Mouse (Mus musculus) forebrain, embryonic 11.5 days (tissue): ENCODE measurements around the gene Ptcd1. TPM values are rescaled to one million over a fixed set of nuclear protein-coding genes. Genes with fewer than 3 reads are reported as not detected.
"Not testable (repeated sequence)": the region's sequence is repeated elsewhere in the genome, so short reads cannot be mapped to it uniquely, and the experiment has no call there.

Experiments used
- ATAC-seq: fragments of 200-750 bp; cut with Nextera tagmentation; replicated peaks from 2 replicates; pipeline ENCODE4 v1.8.0; 2017; ENCODE audit warnings: moderate TSS enrichment; ENCODE audit not compliant: low FRiP score
- DNase-seq: peaks from one replicate; pipeline ENCODE4 v3.0.0-alpha.2; 2017; ENCODE audit warnings: low spot score
- H3K27ac ChIP-seq: fragments of 300-500 bp; sonication (generic); 2 replicates; pipeline ENCODE4 v1.5.1; 2014; ENCODE audit warnings: low read depth, low read length
- H3K27me3 ChIP-seq: fragments of 300-500 bp; sonication (generic); 2 replicates; pipeline ENCODE4 v1.6.1; 2014; ENCODE audit warnings: mild to moderate bottlenecking, low read length, mixed read lengths; ENCODE audit not compliant: control insufficient read depth, insufficient read depth
- H3K36me3 ChIP-seq: fragments of 300-500 bp; sonication (generic); 2 replicates; pipeline ENCODE4 v1.6.1; 2014; ENCODE audit warnings: mild to moderate bottlenecking, low read length, moderate library complexity, mixed read lengths; ENCODE audit not compliant: control insufficient read depth, insufficient read depth
- H3K4me1 ChIP-seq: fragments of 300-500 bp; sonication (generic); replicated peaks from 2 replicates; pipeline ENCODE4 v1.6.1; 2014; ENCODE audit warnings: low read length, mixed read lengths; ENCODE audit not compliant: control insufficient read depth, insufficient read depth
- H3K4me2 ChIP-seq: fragments of 300-500 bp; sonication (generic); 2 replicates; pipeline ENCODE4 v1.6.1; 2014; ENCODE audit warnings: low read depth, mild to moderate bottlenecking, low read length, moderate library complexity, mixed read lengths; ENCODE audit not compliant: severe bottlenecking
- H3K4me3 ChIP-seq: fragments of 300-500 bp; sonication (generic); 2 replicates; pipeline ENCODE4 v1.5.1; 2014; ENCODE audit warnings: low read depth, low read length
- H3K9ac ChIP-seq: fragments of 300-500 bp; sonication (generic); 2 replicates; pipeline ENCODE4 v1.6.1; 2014; ENCODE audit warnings: low read length
- H3K9me3 ChIP-seq: fragments of 300-500 bp; sonication (generic); 2 replicates; pipeline ENCODE4 v1.6.1; 2016; ENCODE audit warnings: low read length, mixed read lengths; ENCODE audit not compliant: control insufficient read depth
- WGBS: fragments of 180-500 bp; shearing (Covaris S2); extraction: QIAGEN DNeasy Blood & Tissue Kit; methylation state at CpG from one replicate; pipeline ENCODE4 v1.1.7; 2014; 5-methylcytosine and 5-hydroxymethylcytosine counted together
- polyA plus RNA-seq: library from polyadenylated mRNA; unstranded; fragments of >200 nt; fragmentation: Nextera tagmentation; extraction: Ambion mirVana; gene quantifications from 2 replicates; pipeline ENCODE4 v1.2.1, GENCODE M21; 2014

The Ptcd1 gene
- polyA plus RNA-seq, 1 experiment from 2014 or later, result 18.6 TPM

DNA sequence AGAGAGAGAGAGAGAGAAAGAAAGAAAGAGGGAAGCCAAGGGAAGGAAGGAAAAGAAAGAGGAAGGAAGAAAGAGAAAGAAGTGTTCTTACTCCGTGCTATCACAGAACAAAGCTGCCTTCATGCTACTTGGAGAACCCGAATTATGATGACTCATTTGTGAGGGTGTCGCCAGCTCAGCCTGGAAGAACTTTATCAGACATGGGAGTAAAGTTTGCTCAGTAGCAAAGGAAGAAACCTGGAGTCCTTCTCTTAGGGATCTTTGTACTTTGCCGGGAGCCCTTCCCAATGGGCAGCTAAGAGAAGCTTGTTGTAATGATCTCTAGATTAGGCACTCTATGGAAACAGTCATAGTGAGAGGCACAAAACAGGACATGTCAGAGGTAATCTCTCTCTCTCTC lies 64.2 kb downstream of the Ptcd1 start:
- Histone ChIP-seq H3K27me3 (no peaks in the 10 kb centered on the region), H3K4me2 (no peak overlapping the region), H3K4me3 (no peak overlapping the region), H3K9me3 (no peaks in the 10 kb centered on the region), H3K36me3 (peaks cover 21% of the 10 kb centered on the region), H3K4me1 (no peaks in the 10 kb centered on the region), H3K27ac (no peak overlapping the region), H3K9ac (no peak overlapping the region)
- WGBS, result 95% methylated on average over 4 of the region's 4 CpGs
- DNase-seq (no peak), ATAC-seq (no peak)

DNA sequence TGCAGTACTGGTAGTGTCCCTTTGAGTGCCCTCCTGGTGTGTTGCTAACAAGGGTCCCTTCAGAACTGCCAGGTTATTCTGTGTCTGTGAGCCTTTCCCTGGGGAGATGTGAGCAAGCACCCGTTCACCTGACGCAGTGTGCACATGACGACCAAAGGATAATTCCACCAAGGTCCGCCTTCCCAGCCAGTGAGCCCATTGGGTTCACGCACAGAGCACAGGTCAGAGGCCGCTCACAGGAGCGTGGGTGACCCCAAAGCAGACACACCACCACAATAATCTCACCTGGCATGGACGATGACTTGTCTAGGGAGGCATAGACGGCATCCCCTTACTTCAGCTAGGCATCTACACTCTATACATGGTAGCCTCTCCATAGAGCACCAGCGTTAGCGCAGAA lies 65.5 kb downstream of the Ptcd1 start:
- peaks cover 16% of the 10 kb centered on the region for H3K36me3 ChIP-seq
- not testable (repeated sequence) for DNase-seq, H3K9ac ChIP-seq, H3K4me2 ChIP-seq, H3K9me3 ChIP-seq, H3K27me3 ChIP-seq, H3K4me1 ChIP-seq, H3K27ac ChIP-seq, ATAC-seq, H3K4me3 ChIP-seq
- 96% methylated on average over 11 of the region's 11 CpGs for WGBS

DNA sequence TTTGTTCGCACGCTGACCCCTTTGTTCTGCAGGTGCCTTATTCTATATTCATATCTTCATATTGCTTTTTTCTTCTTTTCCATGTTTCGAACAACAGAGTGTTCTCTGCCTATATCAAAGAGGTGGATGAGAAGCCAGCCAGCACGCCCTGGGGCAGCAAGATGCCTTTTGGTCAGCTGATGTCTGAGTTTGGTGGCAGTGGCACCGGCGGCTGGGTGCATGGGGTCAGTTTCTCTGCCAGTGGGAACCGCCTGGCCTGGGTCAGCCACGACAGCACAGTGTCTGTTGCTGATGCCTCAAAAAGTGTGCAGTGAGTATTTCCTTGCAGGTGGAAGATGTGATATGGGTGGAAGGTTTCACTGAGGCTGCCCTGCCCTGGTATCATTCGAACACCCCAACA lies 65.9 kb downstream of the Ptcd1 start:
- ATAC-seq (no peak), DNase-seq (no peak)
- peaks cover 16% of the 10 kb centered on the region for H3K36me3 ChIP-seq
- no peaks in the 10 kb centered on the region for H3K9me3 ChIP-seq
- H3K4me1 ChIP-seq, result no peaks in the 10 kb centered on the region
- no peaks in the 10 kb centered on the region for H3K27me3 ChIP-seq
- H3K27ac ChIP-seq, result no peak overlapping the region
- H3K4me2 ChIP-seq, result no peak overlapping the region
- WGBS, result 97% methylated on average over 9 of the region's 9 CpGs
- H3K4me3 ChIP-seq, result no peak overlapping the region
- H3K9ac ChIP-seq, result no peak overlapping the region

DNA sequence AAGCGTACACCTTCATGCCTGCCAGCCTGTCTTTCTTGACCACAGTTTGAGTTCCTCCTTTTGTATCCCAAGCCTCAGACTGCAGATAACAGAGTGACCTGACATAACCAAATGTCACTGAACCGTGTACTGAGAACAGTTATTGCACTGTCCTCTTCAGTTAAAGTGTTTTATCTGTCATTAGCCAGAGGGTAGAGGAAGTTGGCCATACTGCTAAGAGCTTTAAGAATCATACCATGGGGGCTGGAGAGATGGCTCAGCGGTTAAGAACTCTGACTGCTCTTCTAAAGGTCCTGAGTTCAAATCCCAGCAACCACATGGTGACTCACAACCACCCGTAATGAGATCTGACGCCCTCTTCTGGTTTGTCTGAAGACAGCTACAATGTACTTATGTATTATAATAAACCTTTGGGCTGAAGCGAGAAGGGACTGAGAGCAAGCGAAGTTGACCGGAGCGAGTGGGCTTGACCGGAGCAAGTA lies 68.5 kb downstream of the Ptcd1 start:
- Histone ChIP-seq H3K27ac (no peak overlapping the region), H3K4me3 (no peak overlapping the region), H3K4me2 (no peak overlapping the region), H3K27me3 (no peaks in the 10 kb centered on the region), H3K4me1 (no peaks in the 10 kb centered on the region), H3K9me3 (no peaks in the 10 kb centered on the region), H3K9ac (no peak overlapping the region), H3K36me3 (peaks cover 16% of the 10 kb centered on the region)
- DNase-seq (no peak), ATAC-seq (no peak)
- WGBS, result 95% methylated on average over 10 of the region's 10 CpGs

Other genes with a start within 250 kb of the Ptcd1 start
- gene Smurf1, start 201.3 kb downstream of the Ptcd1 start, polyA plus RNA-seq, result 18.3 and 21.4 TPM in 2 replicates
- not detected in 2 replicates for gene Gm4871, start 134.4 kb downstream of the Ptcd1 start, polyA plus RNA-seq
- not detected in 2 replicates for gene 1700018F24Rik, start 124.1 kb downstream of the Ptcd1 start, polyA plus RNA-seq
- 145 and 150 TPM in 2 replicates for gene Arpc1a, start 83.3 kb downstream of the Ptcd1 start, polyA plus RNA-seq
- not detected in 2 replicates for gene Kpna7, start 83.1 kb downstream of the Ptcd1 start, polyA plus RNA-seq
- gene Arpc1b, start 52.9 kb downstream of the Ptcd1 start, polyA plus RNA-seq, result 51.2 and 62.8 TPM in 2 replicates
- 135 and 136 TPM in 2 replicates for gene Pdap1, start 26.9 kb downstream of the Ptcd1 start, polyA plus RNA-seq
- 252 and 253 TPM in 2 replicates for gene Bud31, start 26.7 kb downstream of the Ptcd1 start, polyA plus RNA-seq
- 51.4 and 59.0 TPM in 2 replicates for gene Cpsf4, start 105 bp upstream of the Ptcd1 start, polyA plus RNA-seq
- 478 and 501 TPM in 2 replicates for gene Atp5j2, start 25.0 kb upstream of the Ptcd1 start, polyA plus RNA-seq
- gene Zkscan14, start 34.8 kb upstream of the Ptcd1 start, polyA plus RNA-seq, result 6.5 and 8.1 TPM in 2 replicates
- 17.2 and 20.2 TPM in 2 replicates for gene Zkscan5, start 37.5 kb upstream of the Ptcd1 start, polyA plus RNA-seq
- gene Zfp655, start 64.6 kb upstream of the Ptcd1 start, polyA plus RNA-seq, result 37.2 and 39.2 TPM in 2 replicates
- 0.41 and 0.77 TPM in 2 replicates for gene Zscan25, start 113.4 kb upstream of the Ptcd1 start, polyA plus RNA-seq
- gene Cyp3a57, start 178.2 kb upstream of the Ptcd1 start, polyA plus RNA-seq, result not detected in 2 replicates